Mouse (Mus musculus) midbrain, embryonic 14.5 days (tissue): ENCODE data around the gene Thegl. TPM values are rescaled to one million over a fixed set of nuclear protein-coding genes. Genes with fewer than 3 reads are reported as not detected.

Source experiments
- ATAC-seq: fragments of 200-750 bp; cut with Nextera tagmentation; 2 replicates; pipeline ENCODE4 v1.8.0; 2017; ENCODE audit warnings: moderate number of reproducible peaks, moderate library complexity; ENCODE audit not compliant: low FRiP score, low TSS enrichment
- DNase-seq: peaks from one replicate; pipeline ENCODE4 v3.0.0-alpha.2; 2015
- H3K27ac ChIP-seq: fragments of 300-500 bp; sonication (generic); replicated peaks from 2 replicates; pipeline ENCODE4 v1.5.1; 2014; ENCODE audit warnings: mild to moderate bottlenecking, low read depth, low read length, moderate library complexity
- H3K27me3 ChIP-seq: fragments of 300-500 bp; sonication (generic); 2 replicates; pipeline ENCODE4 v1.6.1; 2014; ENCODE audit warnings: low read length, control low read depth, mixed read lengths; ENCODE audit not compliant: control insufficient read depth, insufficient read depth
- H3K36me3 ChIP-seq: fragments of 300-500 bp; sonication (generic); 2 replicates; pipeline ENCODE4 v1.6.1; 2014; ENCODE audit warnings: low read length, control low read depth; ENCODE audit not compliant: control insufficient read depth, insufficient read depth
- H3K4me1 ChIP-seq: fragments of 300-500 bp; sonication (generic); 2 replicates; pipeline ENCODE4 v1.6.1; 2014; ENCODE audit warnings: mild to moderate bottlenecking, antibody characterized with exemption, low read length, control low read depth; ENCODE audit not compliant: control insufficient read depth, insufficient read depth
- H3K4me2 ChIP-seq: fragments of 300-500 bp; sonication (generic); 2 replicates; pipeline ENCODE4 v1.6.1; 2014; ENCODE audit warnings: mild to moderate bottlenecking, low read length, moderate library complexity
- H3K4me3 ChIP-seq: fragments of 300-500 bp; sonication (generic); replicated peaks from 2 replicates; pipeline ENCODE4 v1.5.1; 2014; ENCODE audit warnings: low read depth, low read length
- H3K9ac ChIP-seq: fragments of 300-500 bp; sonication (generic); replicated peaks from 2 replicates; pipeline ENCODE4 v1.6.1; 2014; ENCODE audit warnings: mild to moderate bottlenecking, low read length, moderate library complexity
- H3K9me3 ChIP-seq: fragments of 300-500 bp; sonication (generic); 2 replicates; pipeline ENCODE4 v1.6.1; 2016; ENCODE audit warnings: low read length, control low read depth, mixed read lengths; ENCODE audit not compliant: control insufficient read depth
- WGBS: fragments of 180-500 bp; shearing (Covaris S2); extraction: QIAGEN DNeasy Blood & Tissue Kit; methylation state at CpG from one replicate; pipeline ENCODE4 v1.1.7; 2014; 5-methylcytosine and 5-hydroxymethylcytosine counted together
- polyA plus RNA-seq: library from polyadenylated mRNA; unstranded; fragments of >200 nt; fragmentation: Nextera tagmentation; extraction: Ambion mirVana; gene quantifications from 2 replicates; pipeline ENCODE4 v1.2.1, GENCODE M21; 2014

Thegl gene
- polyA plus RNA-seq, 1 experiment from 2014 or later: 0.41 TPM

DNA sequence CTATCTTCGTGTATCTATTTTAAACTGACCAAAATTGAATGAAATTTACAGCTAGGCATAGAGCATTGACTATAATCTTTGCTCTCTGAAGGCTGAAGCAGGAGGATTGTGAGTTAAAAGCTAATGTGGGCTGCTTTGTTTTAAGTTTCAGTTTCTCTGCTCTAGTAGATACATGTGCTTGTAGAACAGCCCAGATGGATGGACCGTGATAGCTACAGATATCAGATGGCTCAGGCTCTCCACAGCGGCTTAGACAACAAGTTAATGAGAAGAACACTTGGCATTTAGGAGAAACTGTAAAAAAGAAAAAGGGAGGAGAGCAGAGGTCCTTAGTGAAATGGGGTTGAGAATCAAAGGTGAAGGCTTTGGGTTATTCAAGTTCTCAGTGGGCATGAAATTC is 25.0 kb upstream of the Thegl start:
- Histone ChIP-seq H3K27me3 (no peaks in the 10 kb centered on the region), H3K36me3 (peaks cover 81% of the 10 kb centered on the region), H3K4me1 (no peaks in the 10 kb centered on the region), H3K27ac (no peak overlapping the region), H3K9ac (no peak overlapping the region), H3K4me3 (no peak overlapping the region), H3K9me3 (no peaks in the 10 kb centered on the region), H3K4me2 (no peak overlapping the region)
- 97% methylated on average over 3 of the region's 3 CpGs for WGBS
- DNase-seq (no peak), ATAC-seq (no peak)

DNA sequence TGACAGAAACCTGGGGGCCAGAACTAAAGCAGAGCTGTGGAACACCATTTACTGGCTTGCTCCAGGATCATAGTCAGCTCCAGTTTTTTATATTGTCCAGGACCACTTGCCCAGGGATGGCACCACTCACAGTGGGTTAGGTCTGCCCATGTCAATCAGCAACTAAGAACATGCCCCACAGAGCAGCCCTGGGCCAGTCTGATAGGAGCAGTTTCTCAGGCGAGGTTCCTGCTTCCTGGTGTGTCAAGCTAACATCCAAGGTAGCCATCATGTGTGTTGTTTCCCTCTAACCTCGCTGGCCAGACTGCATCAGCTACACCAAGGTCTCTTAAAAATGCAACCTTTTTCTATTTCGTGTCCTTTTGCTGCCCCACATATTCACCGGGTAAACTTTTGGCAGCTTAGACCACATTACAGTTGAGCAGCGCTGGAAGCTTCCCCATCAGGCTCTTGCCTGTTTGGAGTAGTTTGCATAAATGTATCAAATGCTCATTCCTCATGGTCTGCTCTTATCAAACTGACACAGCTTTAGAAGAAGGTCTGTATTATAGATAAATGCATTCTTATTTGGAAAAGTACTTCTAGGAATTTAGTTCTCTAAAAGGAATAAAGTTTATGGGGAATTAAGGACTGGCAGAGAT is 22.5 kb upstream of the Thegl start:
- no peak for DNase-seq
- H3K4me1 ChIP-seq: no peaks in the 10 kb centered on the region
- ATAC-seq: no peak
- no peak overlapping the region for H3K27ac ChIP-seq
- H3K9me3 ChIP-seq: no peaks in the 10 kb centered on the region
- no peak overlapping the region for H3K4me3 ChIP-seq
- no peak overlapping the region for H3K9ac ChIP-seq
- H3K4me2 ChIP-seq: no peak overlapping the region
- H3K27me3 ChIP-seq: no peaks in the 10 kb centered on the region
- peaks cover 87% of the 10 kb centered on the region for H3K36me3 ChIP-seq
- WGBS: 95% methylated on average over 5 of the region's 5 CpGs

DNA sequence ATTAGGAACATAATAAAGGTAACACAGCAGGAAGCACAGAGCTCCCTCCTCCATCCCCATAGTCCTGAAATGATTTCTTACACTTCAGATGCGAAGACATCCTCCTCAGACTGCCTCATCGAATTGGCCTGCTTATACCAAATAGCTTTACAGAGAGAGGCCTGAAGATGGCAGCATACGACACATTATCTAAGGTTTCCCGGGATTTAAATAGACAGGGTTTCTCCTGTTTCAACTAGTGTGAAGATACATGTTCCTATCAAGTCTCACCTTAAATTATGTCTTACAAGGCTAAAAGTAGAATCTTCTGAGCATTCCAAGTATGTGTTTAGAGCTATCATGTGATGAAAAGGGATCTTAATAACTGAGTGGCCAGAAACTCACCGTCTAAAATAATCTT is 17.4 kb upstream of the Thegl start:
- H3K36me3 ChIP-seq: peaks cover 65% of the 10 kb centered on the region
- DNase-seq: peak; percentile 89

DNA sequence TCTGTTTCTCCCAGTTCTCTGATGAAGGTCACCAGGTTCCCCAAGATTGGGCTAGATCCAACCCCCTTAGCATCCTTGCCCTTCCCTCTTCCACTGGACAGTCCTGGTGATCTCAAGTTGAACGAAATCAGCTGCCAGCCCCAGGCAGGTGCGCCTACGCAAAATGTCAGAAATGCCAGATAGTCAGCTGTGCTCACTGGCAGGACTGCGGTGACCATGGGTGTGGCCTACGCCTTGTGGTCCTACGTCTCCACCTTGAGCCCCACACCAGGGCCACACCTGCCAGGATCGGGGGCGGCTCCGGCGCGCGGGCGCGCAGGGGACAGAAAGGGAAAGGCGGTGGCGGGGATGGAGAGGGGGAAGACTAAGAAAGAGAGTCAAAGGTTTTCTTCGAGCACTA is 14.6 kb upstream of the Thegl start:
- H3K9ac ChIP-seq: no peak overlapping the region
- no peak overlapping the region for H3K27ac ChIP-seq
- no peaks in the 10 kb centered on the region for H3K9me3 ChIP-seq
- no peak for ATAC-seq
- H3K4me1 ChIP-seq: no peaks in the 10 kb centered on the region
- 93% methylated on average over 17 of the region's 17 CpGs for WGBS
- no peak overlapping the region for H3K4me3 ChIP-seq
- H3K27me3 ChIP-seq: no peaks in the 10 kb centered on the region
- H3K36me3 ChIP-seq: peaks cover 38% of the 10 kb centered on the region
- no peak overlapping the region for H3K4me2 ChIP-seq
- DNase-seq: no peak

More for the DNA sequence above, 17.4 kb upstream of the Thegl start:
- no peaks in the 10 kb centered on the region for H3K27me3 ChIP-seq
- no peak overlapping the region for H3K27ac ChIP-seq
- H3K4me2 ChIP-seq: no peak overlapping the region
- no peak overlapping the region for H3K4me3 ChIP-seq
- H3K4me1 ChIP-seq: no peaks in the 10 kb centered on the region
- ATAC-seq: no peak
- no peak overlapping the region for H3K9ac ChIP-seq
- no peaks in the 10 kb centered on the region for H3K9me3 ChIP-seq
- 51% methylated on average over 5 of the region's 5 CpGs for WGBS

DNA sequence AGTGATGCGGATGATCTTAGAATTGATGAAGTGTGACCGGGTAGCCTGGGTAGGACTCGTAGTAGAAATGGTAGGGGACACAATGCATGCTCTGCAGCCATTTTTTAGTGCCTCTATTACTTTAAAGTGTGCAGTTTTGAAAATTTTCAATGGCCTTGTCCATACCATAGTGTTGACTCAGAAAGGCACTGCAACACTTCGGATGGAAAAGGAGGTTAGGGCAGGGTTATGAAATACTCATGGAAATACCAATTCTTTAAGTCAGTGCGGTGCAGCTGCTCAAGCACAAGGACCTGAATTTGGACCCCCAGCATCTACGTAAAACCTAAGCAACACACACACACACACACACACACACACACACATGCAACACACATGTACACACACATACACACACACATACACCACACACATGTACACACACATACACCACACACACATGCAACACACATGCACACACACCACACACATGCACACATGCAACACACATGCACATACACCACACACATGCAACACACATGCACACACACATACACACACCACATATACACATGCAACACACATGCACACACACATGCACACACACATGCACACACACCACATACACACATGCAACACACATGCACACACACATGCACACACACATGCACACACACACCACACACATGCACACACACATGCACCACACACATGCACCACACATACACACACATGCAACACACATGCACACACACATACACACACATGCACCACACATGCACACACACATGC is 11.6 kb upstream of the Thegl start, which contains the start of gene Arl9:
Arl9 (plus strand) TSS at position 5 of the 771 bp plus-strand sequence.
- Histone ChIP-seq H3K4me3 (no peak within 1 kb of the TSS), H3K9me3 (no peaks in the 10 kb centered on the region), H3K4me1 (no peaks in the 10 kb centered on the region), H3K4me2 (no peak within 1 kb of the TSS), H3K27me3 (no peaks in the 10 kb centered on the region), H3K36me3 (peaks cover 12% of the 10 kb centered on the region), H3K27ac (no peak within 1 kb of the TSS), H3K9ac (no peak within 1 kb of the TSS)
- DNase-seq (no peak), ATAC-seq (no peak)
- WGBS: 95% methylated on average over 6 of the region's 6 CpGs

DNA sequence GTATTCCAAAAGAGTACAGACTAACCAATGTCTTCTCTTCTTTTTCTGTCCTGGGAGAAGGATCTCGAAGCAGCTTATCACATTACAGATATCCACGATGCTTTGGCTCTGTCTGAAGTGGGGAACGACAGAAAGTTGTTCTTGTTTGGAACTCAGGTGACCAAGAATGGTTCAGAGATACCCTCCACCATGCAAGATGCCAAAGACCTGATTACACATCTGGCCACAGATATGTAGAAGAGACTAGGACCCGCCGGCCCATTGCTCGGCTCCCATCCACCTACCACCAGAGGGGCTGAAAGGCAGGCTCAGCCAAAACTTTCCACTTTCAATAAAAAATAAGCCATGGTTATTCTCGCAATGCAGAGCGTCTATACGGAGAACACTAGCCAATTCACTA is 5.5 kb upstream of the Thegl start:
- no peak for ATAC-seq
- Histone ChIP-seq H3K27me3 (0 out of 2 replicates have a peak, but pooled peaks cover 4% of the 10 kb centered on the region), H3K4me1 (no peaks in the 10 kb centered on the region), H3K4me3 (no peak overlapping the region), H3K27ac (no peak overlapping the region), H3K4me2 (no peak overlapping the region), H3K9me3 (no peaks in the 10 kb centered on the region), H3K36me3 (no peaks in the 10 kb centered on the region), H3K9ac (no peak overlapping the region)
- DNase-seq: no peak
- 94% methylated on average over 9 of the region's 9 CpGs for WGBS

DNA sequence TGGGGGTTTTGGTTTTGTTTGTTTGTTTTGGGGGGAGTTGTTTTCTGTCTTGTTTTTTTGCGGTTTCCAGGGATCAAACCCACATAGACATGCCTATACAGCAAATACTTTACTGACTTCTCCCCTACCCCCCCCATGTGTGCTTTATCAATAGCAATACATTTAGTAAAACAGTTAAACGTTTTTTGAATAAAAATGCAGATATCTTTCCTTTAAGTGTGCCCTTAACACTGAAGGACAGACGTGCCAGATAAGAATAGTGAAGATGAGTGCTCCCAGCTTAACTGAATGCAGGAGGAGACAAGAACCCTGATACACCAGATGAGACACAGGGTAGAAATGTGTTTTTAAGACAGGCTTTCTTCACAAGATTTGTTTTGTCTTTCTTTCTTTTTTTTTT is 4.7 kb upstream of the Thegl start:
- no peak overlapping the region for H3K4me2 ChIP-seq

DNA sequence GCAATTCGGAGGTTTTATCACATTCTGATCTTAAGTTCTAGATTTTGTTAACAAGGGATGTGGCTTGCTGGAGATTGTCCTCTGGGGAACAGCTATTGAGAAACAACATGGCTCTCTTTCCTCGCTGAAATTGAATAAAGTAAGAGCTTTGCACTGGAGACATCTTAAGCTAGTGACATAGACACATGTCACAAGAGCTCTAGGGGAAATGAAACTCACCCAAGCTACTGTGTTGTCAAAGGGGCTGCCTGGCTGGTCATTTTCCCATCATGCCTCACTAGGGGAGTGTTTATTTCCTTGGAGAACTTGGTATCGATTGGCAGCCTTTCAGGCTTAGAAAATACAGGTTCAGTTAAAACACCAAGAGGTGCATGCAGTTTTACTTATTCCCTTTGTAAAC is 2.7 kb upstream of the Thegl start:
- no peak for DNase-seq

More for the DNA sequence above, 4.7 kb upstream of the Thegl start:
- ATAC-seq (no peak), DNase-seq (no peak)
- Histone ChIP-seq H3K9me3 (no peaks in the 10 kb centered on the region), H3K27me3 (0 out of 2 replicates have a peak, but pooled peaks cover 4% of the 10 kb centered on the region), H3K27ac (no peak overlapping the region), H3K4me1 (no peaks in the 10 kb centered on the region), H3K36me3 (no peaks in the 10 kb centered on the region), H3K4me3 (no peak overlapping the region), H3K9ac (no peak overlapping the region)
- WGBS: 68% methylated on average over 3 of the region's 3 CpGs

DNA sequence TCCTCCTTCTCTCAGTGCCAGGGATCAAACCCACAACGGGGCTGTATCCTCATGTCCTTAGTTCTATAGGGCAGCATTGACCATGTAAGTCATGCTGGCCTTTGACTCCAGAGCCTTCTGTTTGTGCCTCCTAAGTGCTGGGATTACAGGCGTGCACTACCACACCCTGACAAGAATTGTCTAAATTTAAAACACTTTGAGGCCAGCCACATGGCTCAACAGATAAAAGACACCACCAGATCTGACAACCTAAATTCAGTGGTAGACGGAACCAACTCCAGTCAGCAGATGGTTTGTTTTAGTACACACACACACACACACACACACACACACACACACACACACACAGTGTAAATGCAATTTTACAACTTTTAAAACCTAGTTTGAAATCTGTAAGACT is 12.2 kb downstream of the Thegl start:
- WGBS: 81% methylated on average over 3 of the region's 3 CpGs

More for the DNA sequence above, 2.7 kb upstream of the Thegl start:
- no peaks in the 10 kb centered on the region for H3K36me3 ChIP-seq
- 83% methylated on average over 3 of the region's 3 CpGs for WGBS
- H3K27me3 ChIP-seq: 0 out of 2 replicates have a peak, but pooled peaks cover 4% of the 10 kb centered on the region
- no peak overlapping the region for H3K4me3 ChIP-seq
- no peak overlapping the region for H3K4me2 ChIP-seq
- no peaks in the 10 kb centered on the region for H3K4me1 ChIP-seq
- H3K27ac ChIP-seq: no peak overlapping the region
- ATAC-seq: no peak
- no peak overlapping the region for H3K9ac ChIP-seq
- H3K9me3 ChIP-seq: no peaks in the 10 kb centered on the region

More for the DNA sequence above, 12.2 kb downstream of the Thegl start:
- DNase-seq (no peak), ATAC-seq (no peak)
- Histone ChIP-seq H3K36me3 (no peaks in the 10 kb centered on the region), H3K4me3 (no peak overlapping the region), H3K4me2 (no peak overlapping the region), H3K27me3 (no peaks in the 10 kb centered on the region), H3K4me1 (no peaks in the 10 kb centered on the region), H3K9me3 (no peaks in the 10 kb centered on the region), H3K27ac (no peak overlapping the region), H3K9ac (no peak overlapping the region)
